Mouse (Mus musculus) spleen, adult 2 months (tissue): ENCODE measurements around the gene Sort1.

Experiments
- CTCF ChIP-seq: fragments of 200-500 bp; IDR thresholded peaks from 2 replicates; pipeline ENCODE4 v1.5.1; 2011; ENCODE audit warnings: mild to moderate bottlenecking, inconsistent platforms; ENCODE audit not compliant: insufficient read depth, insufficient read length, insufficient replicate concordance; ENCODE audit errors: extremely low read depth
- POLR2A ChIP-seq: fragments of 200-500 bp; IDR thresholded peaks from 2 replicates; pipeline ENCODE4 v1.6.1; 2011; ENCODE audit warnings: low read depth, low read length, inconsistent platforms

DNA sequence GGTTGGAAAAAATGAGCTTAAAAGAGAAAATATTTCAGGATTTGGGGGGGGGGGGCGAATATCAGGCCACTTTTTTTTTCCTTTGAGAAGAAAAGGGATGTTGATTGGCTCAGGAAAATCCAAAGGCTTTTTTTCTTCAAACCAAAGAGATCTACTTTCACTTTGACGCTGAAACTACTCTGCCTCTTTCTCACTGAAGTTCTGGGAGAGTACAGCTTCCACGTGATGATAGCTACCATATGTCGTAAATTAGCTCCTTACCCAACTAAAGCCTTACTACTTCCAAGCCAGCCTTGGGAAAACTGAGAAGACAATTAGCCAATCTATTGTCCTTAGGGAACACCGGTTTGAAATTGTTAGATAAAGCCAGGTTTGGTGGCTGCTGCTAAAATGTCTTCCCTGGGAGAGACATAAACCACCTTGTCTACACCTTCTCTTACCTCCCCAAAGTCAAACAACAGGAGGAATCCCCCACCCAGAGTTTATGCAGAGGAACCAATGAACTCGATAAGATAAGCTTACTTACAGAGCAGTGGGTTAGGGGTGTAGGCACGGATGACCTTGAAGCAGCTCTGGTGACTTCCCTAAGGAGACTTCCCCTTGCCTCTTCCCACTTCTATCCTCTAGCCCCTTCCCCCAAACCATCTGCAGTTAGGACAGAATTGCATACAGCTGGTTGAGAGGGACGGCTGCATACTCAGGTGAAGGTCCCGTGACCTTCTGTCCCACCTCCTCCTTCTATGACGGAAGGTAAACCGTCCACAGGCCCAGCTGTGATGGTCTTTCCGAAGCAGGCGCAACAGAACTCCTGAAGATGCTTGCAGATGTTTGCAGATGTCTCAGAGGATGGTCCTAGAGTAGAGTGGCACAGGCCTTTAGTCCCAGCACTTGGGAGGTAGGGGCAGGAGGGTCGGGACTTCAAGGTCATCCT is 98.3 kb downstream of the Sort1 start:
- no peak for TF ChIP-seq CTCF
- no peak for TF ChIP-seq POLR2A
